Mouse (Mus musculus): ENCODE results near the gene Pom121l2. TPM values are rescaled to one million over a fixed set of nuclear protein-coding genes. Genes with fewer than 3 reads are reported as not detected.

The Pom121l2 gene
- total RNA-seq, 2 experiments from 2014 or later = not detected

Small RNA genes within 50 kb of the gene (microRNA-seq; reads per million reads assigned to microRNA genes)
- gene Gm44390 = 0 reads per million in 2 experiments

Other genes with a start within 250 kb of the Pom121l2 start
- gene Hist1h4j, start 246.1 kb upstream of the Pom121l2 start, total RNA-seq (2021) = 10 to 100 TPM; 17.6 to 19.5 TPM
- 100 to 1,000 TPM; 272 to 320 TPM for gene Hist1h4k, start 230.7 kb upstream of the Pom121l2 start, total RNA-seq (2021)
- 10 to 100 TPM; 10.9 to 18.2 TPM for gene Hist1h2ak, start 227.4 kb upstream of the Pom121l2 start, total RNA-seq (2021)
- gene Hist1h2bn, start 227.1 kb upstream of the Pom121l2 start, total RNA-seq (2021) = 10 to 100 TPM in 1 of 2 experiments, 1 to 10 TPM in 1; 8.6 to 12.1 TPM
- 1 to 10 TPM; 7.3 to 9.3 TPM for gene Hist1h1b, start 200.6 kb upstream of the Pom121l2 start, total RNA-seq (2021)
- 10 to 100 TPM; 58.3 to 73.7 TPM for gene Hist1h3i, start 197.8 kb upstream of the Pom121l2 start, total RNA-seq (2021)
- 1 to 10 TPM; 1.9 to 3.0 TPM for gene Hist1h2an, start 194.0 kb upstream of the Pom121l2 start, total RNA-seq (2021)
- 10 to 100 TPM in 1 of 2 experiments, 1 to 10 TPM in 1; 5.0 to 13.2 TPM for gene Hist1h2bp, start 193.7 kb upstream of the Pom121l2 start, total RNA-seq (2021)
- gene Hist1h2bq, start 171.0 kb upstream of the Pom121l2 start, total RNA-seq (2021) = 10 to 100 TPM; 42.6 to 56.9 TPM
- gene Hist1h2ao, start 170.7 kb upstream of the Pom121l2 start, total RNA-seq (2021) = 10 to 100 TPM; 31.1 to 33.0 TPM
- gene Hist1h4m, start 169.4 kb upstream of the Pom121l2 start, total RNA-seq (2021) = 100 to 1,000 TPM; 199 to 299 TPM
- 10 to 100 TPM; 21.0 to 38.5 TPM for gene Hist1h4n, start 149.0 kb upstream of the Pom121l2 start, total RNA-seq (2021)
- gene Hist1h2ap, start 147.7 kb upstream of the Pom121l2 start, total RNA-seq (2021) = 10 to 100 TPM; 16.2 to 31.8 TPM
- gene Hist1h2br, start 147.5 kb upstream of the Pom121l2 start, total RNA-seq (2021) = 10 to 100 TPM; 42.1 to 57.8 TPM
- 1 to 10 TPM; 2.9 to 4.2 TPM for gene Zfp184, start 36.1 kb upstream of the Pom121l2 start, total RNA-seq (2021)
- under 1 TPM; 0.42 to 0.57 TPM for gene Prss16, start 28.5 kb downstream of the Pom121l2 start, total RNA-seq (2021)
- 10 to 100 TPM; 22.3 to 38.6 TPM for gene Hist1h2ah, start 54.4 kb downstream of the Pom121l2 start, total RNA-seq (2021)
- 10 to 100 TPM; 15.7 to 30.9 TPM for gene Hist1h2bk, start 54.7 kb downstream of the Pom121l2 start, total RNA-seq (2021)
- 10 to 100 TPM; 64.2 to 71.4 TPM for gene Hist1h4i, start 60.2 kb downstream of the Pom121l2 start, total RNA-seq (2021)
- 10 to 100 TPM in 1 of 2 experiments, 1 to 10 TPM in 1; 7.1 to 18.2 TPM for gene Hist1h2ag, start 61.8 kb downstream of the Pom121l2 start, total RNA-seq (2021)
- 10 to 100 TPM; 15.1 to 18.5 TPM for gene Hist1h2bj, start 62.0 kb downstream of the Pom121l2 start, total RNA-seq (2021)
- not detected for gene Vmn1r188, start 103.2 kb downstream of the Pom121l2 start, total RNA-seq (2021)
- not detected for gene Vmn1r189, start 124.6 kb downstream of the Pom121l2 start, total RNA-seq (2021)
- not detected for gene Vmn1r191, start 202.8 kb downstream of the Pom121l2 start, total RNA-seq (2021)
- not detected for gene Vmn1r192, start 209.9 kb downstream of the Pom121l2 start, total RNA-seq (2021)
- not detected for gene Vmn1r193, start 242.0 kb downstream of the Pom121l2 start, total RNA-seq (2021)

All from layer of hippocampus, postnatal 25 days (tissue).